Mouse (Mus musculus) embryo, embryonic 10.5 days (tissue): ENCODE measurements around the gene Olfr893.
"Not testable (repeated sequence)": the region's sequence is repeated elsewhere in the genome, so short reads cannot be mapped to it uniquely, and the experiment has no call there.

ENCODE experiments used
- DNase-seq: peaks from one replicate; pipeline ENCODE4 v3.0.0-alpha.2; 2015; ENCODE audit warnings: low spot score

The Olfr893 gene

DNA sequence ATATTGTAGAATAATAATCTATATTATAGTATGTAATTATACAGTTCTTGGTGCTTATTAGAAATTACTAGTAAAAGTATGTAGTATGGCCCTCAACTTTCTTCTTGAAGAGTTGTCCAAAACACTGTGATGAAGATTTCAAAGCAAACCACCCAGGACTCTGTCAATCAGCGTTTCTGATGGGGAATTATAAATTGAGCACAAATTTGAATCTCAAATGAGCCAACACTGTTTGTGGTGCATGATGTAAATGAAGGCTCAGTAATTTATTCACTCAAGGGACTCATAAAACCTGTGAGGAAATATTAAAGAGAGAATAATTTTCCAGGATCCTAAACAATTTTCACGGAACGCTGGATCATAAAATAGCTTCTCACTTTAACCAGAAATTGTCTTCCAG lies at the start of gene Olfr893:
Olfr893 (plus strand) TSS at position 301 of the 400 bp plus-strand sequence.
- DNase-seq, result no peak

- not testable (repeated sequence) for DNase-seq
These were observed 39.8 kb upstream of the Olfr893 start for GRCm38 (mm10) chr9:38168341-38168740.

- DNase-seq, result no peak
These were observed 27.4 kb upstream of the Olfr893 start, which contains the start of gene Olfr891 for GRCm38 (mm10) chr9:38180721-38181120. Gene Olfr891 (minus strand): TSS chr9:38180821.

- DNase-seq, result no peak
These were observed 9.6 kb downstream of the Olfr893 start, which contains the start of gene Olfr894 for GRCm38 (mm10) chr9:38217755-38218154. Gene Olfr894 (plus strand): TSS chr9:38218055.

DNA sequence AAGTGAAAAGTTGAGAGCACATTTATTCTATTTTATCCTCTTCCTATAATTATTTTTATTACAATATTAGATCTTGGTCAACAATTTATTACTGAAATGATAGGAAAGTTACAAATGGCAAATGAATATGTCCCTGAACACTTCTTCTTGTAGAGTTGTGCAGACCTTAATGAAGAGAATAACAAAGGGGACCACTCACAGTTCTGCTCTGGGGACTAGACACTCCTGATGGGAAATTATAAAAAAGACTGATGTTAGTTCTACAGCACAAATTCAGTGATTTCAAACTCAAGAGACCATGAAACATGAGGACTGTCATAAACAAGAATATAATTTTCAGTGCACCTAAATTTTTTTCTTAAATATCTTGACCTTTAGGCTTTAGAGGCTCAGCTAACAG lies 44.3 kb downstream of the Olfr893 start, which contains the start of gene Olfr143:
Olfr143 (plus strand) TSS at position 301 of the 400 bp plus-strand sequence.
- DNase-seq, result no peak
